Mouse (Mus musculus): ENCODE results near the gene Zfp182. TPM values are rescaled to one million over a fixed set of nuclear protein-coding genes. Genes with fewer than 3 reads are reported as not detected.
A peak's percentile ranks its signal among the peaks of the same experiment; 100 is the strongest.

Zfp182 gene
- total RNA-seq (2021) = 1 to 10 TPM; 6.6 to 9.5 TPM
- long read RNA-seq, experiment 1, partial matches to known transcripts = 0 of 1 reads
- long read RNA-seq, experiment 1, other reads (novel, unspliced or antisense) = 1 of 1 reads
- long read RNA-seq, experiment 2, partial matches to known transcripts = 0 of 2 reads
- long read RNA-seq, experiment 2, other reads (novel, unspliced or antisense) = 2 of 2 reads

DNA sequence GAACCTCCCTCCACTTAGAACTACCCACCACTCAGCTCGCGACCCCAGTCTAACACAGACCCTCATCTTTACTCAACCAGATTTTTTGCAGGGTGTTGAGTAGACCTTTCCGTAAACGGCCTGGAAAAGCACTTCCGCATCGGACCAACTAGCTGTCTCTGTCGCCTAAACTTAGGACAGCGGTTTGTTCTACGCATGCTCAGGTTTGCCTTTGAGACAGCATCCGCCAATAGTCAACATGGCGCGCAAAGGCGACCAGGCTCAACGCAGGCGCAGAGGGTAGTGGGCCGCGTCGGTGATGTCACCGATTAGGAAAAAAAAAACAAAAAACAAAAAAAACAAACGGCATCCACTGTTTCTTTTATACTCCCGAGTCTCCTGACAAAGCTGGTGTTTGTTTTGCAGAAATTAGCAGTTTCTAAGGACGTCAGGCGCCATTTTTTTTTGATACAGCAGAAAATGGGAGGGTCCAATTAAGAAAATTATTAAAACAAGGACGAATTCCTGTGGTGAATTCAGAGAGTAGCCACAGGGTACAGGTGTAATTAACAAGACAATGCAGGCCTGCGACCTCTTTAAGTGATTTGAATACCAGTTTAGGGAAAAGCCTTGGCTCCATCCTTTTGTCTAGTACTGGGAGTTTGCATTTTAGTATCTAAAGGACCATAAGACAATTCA, at the start of gene Zfp182:
TSS of gene Zfp182 (minus strand) at position 451 of the 678 bp plus-strand sequence.
- DNase-seq = peak; percentile 83

DNA sequence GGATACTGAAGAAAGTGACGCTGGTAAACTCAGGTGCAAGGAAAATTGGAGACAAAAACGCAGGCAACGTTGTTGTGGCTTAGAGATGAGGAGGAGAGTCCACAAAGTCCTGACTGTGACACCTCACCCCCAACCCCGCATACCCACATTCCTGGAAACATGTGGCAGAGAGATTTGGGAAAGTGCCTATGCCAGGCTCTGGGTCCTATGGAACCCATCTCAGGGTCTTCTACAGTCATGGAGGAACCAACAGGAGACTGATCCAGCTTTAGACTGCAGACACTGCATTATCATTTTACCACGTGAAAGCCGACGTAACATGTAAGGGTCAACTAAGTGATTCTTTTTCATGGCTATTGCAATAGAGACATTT, 27.7 kb upstream of the Zfp182 start:
- DNase-seq = no peak

DNA sequence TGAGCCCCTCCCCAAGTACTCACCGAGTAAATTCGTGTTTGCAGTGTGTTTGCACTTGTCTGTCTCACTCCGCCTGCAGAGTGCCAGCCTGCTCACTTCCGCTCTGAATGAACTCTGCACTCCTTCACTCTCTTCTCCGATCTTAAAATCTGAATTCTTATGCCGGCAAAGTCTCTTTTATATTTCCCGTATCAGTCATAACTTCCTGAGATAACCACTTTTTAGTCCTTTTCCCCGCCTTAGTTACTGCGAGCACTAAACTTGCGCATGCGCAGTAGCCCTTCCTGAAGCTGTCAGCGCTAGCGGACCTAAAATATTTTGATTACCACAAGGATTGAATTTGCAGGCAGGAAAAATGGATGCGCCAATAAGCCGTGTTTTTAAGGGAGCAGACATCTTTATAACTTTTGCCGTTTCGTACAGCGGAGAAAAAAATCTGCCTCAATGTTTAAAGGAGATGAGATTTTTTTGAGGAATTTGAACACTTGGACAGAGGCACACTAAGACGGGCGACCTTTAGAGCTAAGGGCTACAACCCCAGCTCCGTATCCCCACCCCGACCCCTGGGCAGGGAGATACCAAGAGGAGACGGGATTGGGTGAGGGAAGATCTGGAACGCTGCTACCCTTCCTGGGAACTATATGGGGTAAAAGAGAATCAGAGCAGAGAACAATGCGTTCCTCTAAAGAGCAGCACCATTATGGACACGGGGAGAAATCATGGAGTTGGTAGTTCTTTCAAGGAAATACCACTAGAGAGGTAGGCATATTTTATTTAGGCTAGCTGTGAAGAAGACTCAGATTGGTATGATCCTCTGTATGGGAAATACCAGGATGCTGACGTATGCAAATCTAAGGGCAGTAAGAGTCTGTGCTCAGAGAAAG, 27.1 kb upstream of the Zfp182 start, which contains the start of gene Zfp300:
TSS of gene Zfp300 (minus strand) at position 545 of the 884 bp plus-strand sequence.
- peak; percentile 73 for DNase-seq

DNA sequence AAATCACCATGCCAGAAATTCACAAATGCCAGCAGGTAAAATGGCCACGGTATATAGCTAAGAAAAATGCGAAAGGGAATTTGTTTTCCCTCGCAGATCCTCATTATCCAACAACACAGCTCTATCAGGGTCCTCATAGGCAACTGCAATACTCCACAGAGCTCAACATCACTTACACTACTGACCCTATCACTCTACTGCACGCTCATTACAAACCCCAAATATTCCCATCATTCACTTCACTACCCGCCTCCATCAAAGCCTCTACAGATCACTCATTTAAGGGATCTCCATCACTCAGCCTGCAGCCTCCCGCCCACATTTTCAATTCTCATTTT, 26.5 kb upstream of the Zfp182 start:
- DNase-seq = no peak

DNA sequence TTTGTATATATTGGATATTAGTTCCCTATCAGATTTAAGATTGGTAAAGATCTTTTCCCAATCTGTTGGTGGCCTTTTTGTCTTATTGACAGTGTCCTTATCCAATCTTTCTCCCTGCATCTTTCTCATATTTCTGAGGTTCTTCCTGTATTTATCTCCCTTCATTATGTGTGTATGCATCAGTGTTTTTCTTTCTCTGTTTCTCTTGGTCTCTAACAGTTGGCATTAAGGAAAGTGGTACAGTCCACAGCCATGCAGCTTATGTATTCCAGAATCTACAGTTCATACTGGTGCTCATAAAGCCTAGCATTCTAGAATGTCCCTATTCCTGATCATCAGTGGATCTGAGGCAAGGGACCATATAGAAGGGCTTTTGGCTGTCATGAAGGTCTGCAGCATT, 6.0 kb upstream of the Zfp182 start, which contains the start of gene Spaca5:
TSS of gene Spaca5 (plus strand) at position 301 of the 400 bp plus-strand sequence.
- DNase-seq = no peak

DNA sequence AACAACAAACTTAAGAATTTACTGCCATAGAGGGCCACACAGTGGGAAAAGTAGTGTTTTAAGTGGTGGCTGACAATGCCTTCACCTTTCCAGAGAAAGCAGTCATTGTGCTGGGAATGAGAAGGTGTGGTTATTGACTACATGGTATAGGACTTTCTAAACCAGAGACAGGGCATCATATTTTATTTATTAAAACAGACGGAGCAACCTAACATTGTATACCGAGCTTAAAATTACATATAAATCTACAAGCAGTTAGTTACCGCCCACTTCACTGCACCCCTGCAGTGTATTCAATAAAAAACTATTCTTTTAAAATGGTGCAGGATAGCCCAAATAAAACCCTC, 401 bp upstream of the Zfp182 start:
- peak; percentile 0 for DNase-seq

DNA sequence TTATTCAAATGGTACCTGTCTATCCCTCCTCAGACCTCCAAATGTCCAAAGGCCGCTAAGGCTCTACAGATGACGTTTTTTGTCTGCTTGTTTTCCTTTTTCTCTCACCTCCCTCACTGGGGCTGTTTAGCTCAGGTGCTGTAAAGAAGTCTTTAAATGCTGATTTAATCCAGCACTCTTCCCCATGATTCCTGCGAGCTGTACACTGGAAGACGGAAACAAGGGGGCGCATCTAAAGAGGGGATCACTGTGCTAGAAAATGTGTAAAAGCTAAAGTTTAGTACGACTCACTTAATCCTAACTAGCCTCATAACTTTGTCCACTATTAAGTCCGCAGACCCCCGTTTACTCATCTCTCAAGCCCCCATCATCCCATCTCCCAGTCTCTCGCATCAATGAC, 656 bp downstream of the Zfp182 start:
- DNase-seq = peak; percentile 2

DNA sequence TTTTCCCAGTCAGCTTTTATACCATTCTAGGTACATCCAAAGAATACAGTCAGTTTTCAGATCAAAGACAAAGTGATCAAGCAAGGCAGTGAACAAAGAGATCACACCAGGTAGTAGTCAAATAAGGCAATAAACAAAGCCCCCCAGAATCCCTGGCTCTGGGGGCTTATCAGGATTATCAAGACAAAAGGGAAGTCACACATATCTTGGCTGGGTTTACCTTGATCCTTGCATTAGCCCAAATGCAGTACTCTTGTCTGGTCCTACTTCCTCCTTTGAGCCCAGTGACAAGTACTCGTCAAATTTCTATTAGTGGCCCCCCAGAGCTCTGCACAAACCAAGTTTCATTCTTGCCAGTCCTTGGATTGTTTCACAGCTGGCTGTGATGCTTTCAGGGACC, 81.2 kb downstream of the Zfp182 start:
- DNase-seq = no peak

Other genes starting within 250 kb of the Zfp182 start
- 10 to 100 TPM; 21.8 to 23.3 TPM for gene Timp1, start 192.2 kb downstream of the Zfp182 start, total RNA-seq (2021)
- 10 to 100 TPM in 1 of 2 experiments, 1 to 10 TPM in 1; 6.4 to 12.3 TPM for gene Syn1, start 141.3 kb downstream of the Zfp182 start, total RNA-seq (2021)
- 10 to 100 TPM; 18.5 to 19.1 TPM for gene Cfp, start 130.8 kb downstream of the Zfp182 start, total RNA-seq (2021)
- 10 to 100 TPM; 11.9 to 16.3 TPM for gene Elk1, start 111.7 kb downstream of the Zfp182 start, total RNA-seq (2021)
- 10 to 100 TPM; 36.0 to 42.0 TPM for gene Uxt, start 100.3 kb downstream of the Zfp182 start, total RNA-seq (2021)
- gene Spaca5, start 6.1 kb upstream of the Zfp182 start, total RNA-seq (2021) = not detected
- 1 to 10 TPM; 1.5 to 2.9 TPM for gene Zfp300, start 27.2 kb upstream of the Zfp182 start, total RNA-seq (2021)
- gene Ssxa1, start 53.5 kb upstream of the Zfp182 start, total RNA-seq (2021) = not detected
- gene Gm21876, start 113.3 kb upstream of the Zfp182 start, total RNA-seq (2021) = not detected